Mouse (Mus musculus): ENCODE results near the gene Gm20388. TPM values are rescaled to one million over a fixed set of nuclear protein-coding genes. Genes with fewer than 3 reads are reported as not detected.
"Not testable (repeated sequence)": the region's sequence is repeated elsewhere in the genome, so short reads cannot be mapped to it uniquely, and the experiment has no call there.

Gene Gm20388
- total RNA-seq, 2 experiments from 2014 or later = 4.4 to 7.8 TPM

DNA sequence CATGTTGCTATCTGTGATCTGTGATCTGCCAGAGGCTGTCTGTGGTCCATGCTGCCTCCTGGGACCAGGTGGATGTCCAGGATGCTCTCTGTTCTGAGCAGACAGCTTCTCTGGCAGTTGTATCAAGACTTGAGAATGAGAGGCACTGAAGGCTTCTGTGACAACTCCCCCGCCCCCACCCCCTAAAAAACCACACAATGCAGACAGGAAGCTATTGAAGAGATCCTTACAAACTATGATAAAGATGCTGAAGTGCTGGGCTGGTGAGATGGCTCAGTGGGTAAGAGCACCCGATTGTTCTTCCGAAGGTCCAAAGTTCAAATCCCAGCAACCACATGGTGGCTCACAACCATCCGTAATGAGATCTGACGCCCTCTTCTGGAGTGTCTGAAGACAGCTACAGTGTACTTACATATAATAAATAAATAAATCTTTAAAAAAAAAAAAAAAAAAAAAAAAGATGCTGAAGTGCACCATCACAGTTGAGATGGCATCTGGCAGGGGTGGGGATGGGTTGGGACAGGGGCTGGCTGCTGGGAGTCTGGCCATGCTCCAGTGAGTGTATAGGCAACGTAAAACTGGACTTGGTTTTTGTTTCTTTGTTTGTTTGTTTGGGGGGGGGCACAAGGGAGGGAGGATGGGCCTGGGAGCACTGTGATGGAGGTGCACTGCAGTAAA is 1235.0 kb downstream of the Gm20388 start:
- not testable (repeated sequence) for DNase-seq (ENCODE audit: low spot score in 2 of 2)

- DNase-seq (ENCODE audit: low spot score in 2 of 2) = no peak
Observed at GRCm38 (mm10) chr8:121148573-121149083, 1238.0 kb downstream of the Gm20388 start.

GRCm38 (mm10) chr8:121152394-121152793 is 1241.8 kb downstream of the Gm20388 start:
- DNase-seq (ENCODE audit: low spot score in 2 of 2) = no peak

DNA sequence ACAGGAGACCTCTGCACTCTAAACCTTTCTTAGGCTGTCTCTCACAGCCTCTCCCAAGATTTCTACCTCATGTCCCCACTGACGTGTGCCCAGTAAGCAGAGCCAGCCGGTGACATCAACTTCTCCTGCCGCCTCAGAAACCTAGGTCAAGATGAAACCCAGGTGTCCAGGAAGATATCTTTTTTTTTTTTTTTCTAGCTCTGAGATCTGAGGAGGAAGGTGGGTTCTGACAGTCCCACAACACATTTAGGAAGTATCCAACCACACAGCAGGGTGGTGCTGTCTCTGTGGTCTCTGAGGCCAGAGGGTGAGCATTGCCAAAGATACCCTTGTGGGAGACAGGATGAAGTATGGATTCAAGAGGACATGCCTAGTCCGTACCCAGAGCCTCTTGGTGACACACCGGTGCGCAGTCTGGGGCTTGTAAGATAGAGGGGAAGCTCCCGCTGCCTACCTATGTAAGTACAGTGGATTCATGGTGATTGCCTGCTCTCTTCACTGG is 1246.4 kb downstream of the Gm20388 start:
- no peak for DNase-seq (ENCODE audit: low spot score in 2 of 2)

- no peak for DNase-seq (ENCODE audit: low spot score in 2 of 2)
Observed at GRCm38 (mm10) chr8:121158812-121159211, 1248.2 kb downstream of the Gm20388 start.

- DNase-seq (ENCODE audit: low spot score in 2 of 2) = no peak
Observed at GRCm38 (mm10) chr8:121161437-121161836, 1250.8 kb downstream of the Gm20388 start.

- DNase-seq (ENCODE audit: low spot score in 2 of 2) = no peak
Observed at GRCm38 (mm10) chr8:121162413-121162812, 1251.8 kb downstream of the Gm20388 start.

- DNase-seq (ENCODE audit: low spot score in 2 of 2) = no peak
Observed at GRCm38 (mm10) chr8:121162906-121163695, 1252.5 kb downstream of the Gm20388 start.

DNA sequence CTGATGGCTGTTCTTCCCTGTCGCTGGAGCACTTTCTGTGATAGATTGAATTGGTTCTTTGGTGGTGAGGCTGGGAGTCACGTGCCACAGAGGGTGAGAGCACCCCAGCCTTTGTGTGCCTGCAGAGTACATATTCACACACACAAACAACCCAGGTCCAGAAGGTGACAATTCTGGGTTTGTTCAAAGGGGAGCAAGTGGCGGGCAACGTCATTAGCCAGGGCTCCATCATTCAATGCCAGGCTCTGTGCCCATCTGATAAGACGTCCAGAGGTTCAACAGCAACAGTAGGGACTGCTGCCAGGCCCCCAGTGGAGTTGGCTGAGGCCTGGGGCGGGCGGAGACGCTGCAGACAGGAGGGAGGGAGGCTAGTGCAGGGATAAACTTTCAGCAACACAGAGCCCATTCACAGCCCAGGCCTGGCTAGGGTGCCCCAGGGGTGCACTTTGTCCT is 1253.4 kb downstream of the Gm20388 start:
- DNase-seq (ENCODE audit: low spot score in 2 of 2) = no peak

DNA sequence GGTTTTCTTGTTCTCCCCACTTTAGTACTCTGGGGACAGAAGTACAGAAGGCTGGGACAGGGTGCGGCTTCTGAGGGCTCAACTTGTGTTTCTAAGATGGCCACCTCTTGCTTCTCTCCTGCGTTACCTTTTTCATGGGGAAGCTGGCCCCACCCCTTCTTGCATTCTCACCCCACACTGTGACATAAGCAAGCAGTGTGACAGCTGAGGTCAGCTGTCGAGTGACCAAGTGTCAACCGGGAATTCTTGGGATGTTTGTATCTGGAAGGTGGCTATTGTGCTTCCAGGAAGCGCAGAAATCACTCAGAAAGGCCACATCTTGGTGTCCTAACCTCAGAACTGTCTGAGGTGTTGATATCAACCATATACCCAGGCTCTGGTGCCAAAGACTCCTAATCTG is 1257.4 kb downstream of the Gm20388 start:
- DNase-seq (ENCODE audit: low spot score in 2 of 2) = no peak

GRCm38 (mm10) chr8:121170116-121170515 is 1259.5 kb downstream of the Gm20388 start:
- DNase-seq (ENCODE audit: low spot score in 2 of 2) = no peak

- DNase-seq (ENCODE audit: low spot score in 2 of 2) = peak; percentile 6 to 8
Observed at GRCm38 (mm10) chr8:121170626-121171552, 1260.2 kb downstream of the Gm20388 start.

GRCm38 (mm10) chr8:121172567-121172966 is 1261.9 kb downstream of the Gm20388 start:
- DNase-seq (ENCODE audit: low spot score in 2 of 2) = no peak

DNA sequence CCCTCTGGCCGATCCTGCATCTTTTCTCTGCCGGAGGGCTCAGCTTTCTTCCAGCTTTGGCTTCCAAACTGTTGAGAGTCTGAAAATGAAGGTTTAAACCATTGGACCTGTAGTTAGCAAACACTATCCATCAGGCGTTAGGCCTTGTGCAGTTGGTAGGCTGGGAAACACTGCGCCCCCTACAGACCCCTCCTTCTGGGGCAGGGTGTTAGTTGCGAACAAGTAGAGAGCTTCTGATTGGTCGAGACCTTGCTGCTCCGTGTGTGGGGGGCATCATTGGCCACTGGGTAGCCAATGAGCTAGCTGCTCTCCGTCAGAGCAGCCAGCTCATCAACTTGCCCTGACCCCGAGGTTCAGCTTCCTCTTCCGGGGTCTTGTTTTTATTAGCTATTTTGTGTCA is 1263.5 kb downstream of the Gm20388 start:
- no peak for DNase-seq (ENCODE audit: low spot score in 2 of 2)

DNA sequence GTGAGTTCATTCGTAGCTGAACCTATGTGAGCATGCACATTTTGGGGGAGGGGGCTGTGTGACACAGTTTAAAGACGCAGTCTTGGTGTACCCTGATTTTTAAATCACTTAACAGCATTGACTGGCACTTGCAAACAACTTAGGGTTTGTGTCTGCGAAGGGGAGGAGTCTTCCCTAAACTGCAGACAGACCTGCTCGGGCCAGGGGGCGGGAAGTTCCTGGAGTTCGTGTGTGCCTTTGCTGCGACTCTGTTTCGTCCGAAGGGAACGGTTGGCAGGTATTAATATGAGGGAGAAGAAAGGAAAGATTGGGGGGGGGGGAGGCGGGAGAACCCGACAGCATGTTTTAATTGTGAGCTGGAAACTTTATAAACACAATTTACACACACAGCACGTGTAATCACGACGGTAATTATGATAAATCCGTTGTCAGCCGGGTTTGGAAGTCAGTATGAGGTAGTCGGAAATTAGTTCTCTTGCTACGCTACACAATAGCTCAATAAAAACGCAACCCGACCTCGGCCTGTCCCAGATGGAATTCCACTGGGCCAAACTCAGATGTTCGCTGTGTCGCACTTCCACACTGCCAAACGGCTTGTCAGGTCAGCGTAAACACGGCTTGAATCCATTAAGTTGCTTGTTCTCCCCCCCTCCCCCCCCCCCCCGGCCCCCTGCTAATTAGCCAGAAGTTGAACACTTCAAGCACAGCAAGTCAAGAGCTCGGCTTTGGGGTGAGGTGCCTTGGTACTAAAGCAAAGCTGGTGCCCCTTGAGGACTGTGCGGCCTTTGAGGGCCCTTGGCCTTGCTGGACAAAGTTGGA is 1264.3 kb downstream of the Gm20388 start:
- DNase-seq (ENCODE audit: low spot score in 2 of 2) = no peak

- DNase-seq (ENCODE audit: low spot score in 2 of 2) = no peak
Observed at GRCm38 (mm10) chr8:121175540-121176090, 1265.0 kb downstream of the Gm20388 start.

DNA sequence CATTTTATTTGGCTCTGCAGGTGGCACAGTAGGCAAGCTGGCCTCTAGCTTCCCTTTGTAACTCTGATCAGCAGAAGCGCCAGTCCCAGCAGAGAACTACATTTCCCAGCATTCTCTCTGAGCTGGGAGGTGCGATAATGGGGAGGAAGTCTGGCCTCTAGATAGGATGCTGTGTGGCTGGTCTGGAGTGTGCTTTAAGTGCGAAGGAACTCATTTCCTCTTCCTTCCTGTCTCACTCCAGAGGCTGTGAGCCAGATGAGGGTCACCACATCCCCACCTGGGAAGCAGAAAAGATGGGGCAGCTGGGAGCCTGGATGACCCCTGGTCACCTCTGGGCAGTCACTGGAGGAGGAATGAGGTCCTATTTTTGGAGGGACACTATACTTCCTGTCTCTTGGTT is 1265.7 kb downstream of the Gm20388 start:
- no peak for DNase-seq (ENCODE audit: low spot score in 2 of 2)

- DNase-seq (ENCODE audit: low spot score in 2 of 2) = no peak
Observed at GRCm38 (mm10) chr8:121180474-121181284, 1270.0 kb downstream of the Gm20388 start.
